Mouse (Mus musculus) hematopoietic stem cell, adult 5-6 weeks (primary cell): ENCODE results near the gene S100a7a. TPM values are rescaled to one million over a fixed set of nuclear protein-coding genes. Genes with fewer than 3 reads are reported as not detected.

Experiments
- ATAC-seq, 2 experiments: fragments of 125-278 bp in 1 of 2; replicated peaks in 1 of 2; 2 replicates each; pipeline ENCODE4 v1.8.0; 2016 to 2017; ENCODE audit warnings: inconsistent platforms in 2 of 2, mild to moderate bottlenecking in 2 of 2, moderate number of reproducible peaks in 2 of 2, low read depth in 1 of 2, moderate TSS enrichment in 1 of 2; ENCODE audit not compliant: low FRiP score in 2 of 2, poor library complexity in 2 of 2, severe bottlenecking in 2 of 2, insufficient read depth in 1 of 2, low TSS enrichment in 1 of 2
- total RNA-seq: library from RNA; stranded (forward); fragments of 172-1452, 232-1000 nt; gene quantifications from 2 replicates; pipeline ENCODE4 v1.2.3, GENCODE M21; 2017

S100a7a gene
- total RNA-seq, 1 experiment from 2014 or later: not detected

- ATAC-seq: 0 out of 4 replicates have a peak, but pooled peaks of 1 of the 2 experiments have one; percentile 35
These were observed 10.4 kb downstream of the S100a7a start for GRCm38 (mm10) chr3:90664219-90664618.

- peak; percentile 65 to 66; a peak in 3 of 4 replicates for ATAC-seq
These were observed 15.0 kb downstream of the S100a7a start, which contains the start of gene S100a8 for GRCm38 (mm10) chr3:90668846-90669245. Gene S100a8, plus strand, starts transcription at chr3:90668978.

- peak in 1 of 2 experiments; percentile 65; a peak in 1 of 4 replicates for ATAC-seq
These were observed 24.8 kb downstream of the S100a7a start for GRCm38 (mm10) chr3:90678656-90679055.

- no peak for ATAC-seq
These were observed 30.1 kb downstream of the S100a7a start for GRCm38 (mm10) chr3:90683929-90684328.

- ATAC-seq: peak in 1 of 2 experiments; percentile 63; a peak in 1 of 4 replicates
These were observed 33.0 kb downstream of the S100a7a start for GRCm38 (mm10) chr3:90686835-90687234.

GRCm38 (mm10) chr3:90693496-90693895, 39.7 kb downstream of the S100a7a start:
- ATAC-seq: peak in 1 of 2 experiments; percentile 34; a peak in 1 of 4 replicates

GRCm38 (mm10) chr3:90695613-90696012, 41.8 kb downstream of the S100a7a start, which contains the start of gene S100a9:
Gene S100a9, minus strand, starts transcription at chr3:90695721.
- peak; percentile 55 to 59; a peak in 3 of 4 replicates for ATAC-seq

- peak in 1 of 2 experiments; percentile 39; a peak in 1 of 4 replicates for ATAC-seq
These were observed 48.4 kb downstream of the S100a7a start for GRCm38 (mm10) chr3:90702244-90702643.

Other genes with a start within 250 kb of the S100a7a start
- gene Ints3, start 220.4 kb upstream of the S100a7a start, total RNA-seq: 20.9 and 22.6 TPM in 2 replicates
- 0.38 TPM in 1 of 2 replicates, not detected in the other for gene Npr1, start 188.2 kb upstream of the S100a7a start, total RNA-seq
- gene Ilf2, start 177.9 kb upstream of the S100a7a start, total RNA-seq: 203 and 236 TPM in 2 replicates
- 52.2 and 60.1 TPM in 2 replicates for gene Snapin, start 163.0 kb upstream of the S100a7a start, total RNA-seq
- gene Chtop, start 144.5 kb upstream of the S100a7a start, total RNA-seq: 109 and 142 TPM in 2 replicates
- gene S100a1, start 139.6 kb upstream of the S100a7a start, total RNA-seq: 79.8 and 83.0 TPM in 2 replicates
- 109 and 112 TPM in 2 replicates for gene S100a13, start 139.6 kb upstream of the S100a7a start, total RNA-seq
- gene S100a14, start 127.2 kb upstream of the S100a7a start, total RNA-seq: not detected in 2 replicates
- not detected in 2 replicates for gene S100a16, start 116.8 kb upstream of the S100a7a start, total RNA-seq
- 1.6 TPM in 1 of 2 replicates, not detected in the other for gene S100a3, start 93.4 kb upstream of the S100a7a start, total RNA-seq
- gene S100a2, start 63.8 kb upstream of the S100a7a start, total RNA-seq: not detected in 2 replicates
- not detected in 2 replicates for gene Gm42674, start 52.1 kb upstream of the S100a7a start, total RNA-seq
- gene S100a4, start 50.2 kb upstream of the S100a7a start, total RNA-seq: 29.5 and 78.7 TPM in 2 replicates
- gene S100a5, start 45.5 kb upstream of the S100a7a start, total RNA-seq: not detected in 2 replicates
- 37.1 and 121 TPM in 2 replicates for gene S100a6, start 41.1 kb upstream of the S100a7a start, total RNA-seq
- 2,013 and 6,407 TPM in 2 replicates for gene S100a8, start 15.0 kb downstream of the S100a7a start, total RNA-seq
- 1,063 and 5,883 TPM in 2 replicates for gene S100a9, start 41.7 kb downstream of the S100a7a start, total RNA-seq
- not detected in 2 replicates for gene Pglyrp4, start 72.9 kb downstream of the S100a7a start, total RNA-seq
- gene Gm5849, start 123.9 kb downstream of the S100a7a start, total RNA-seq: not detected in 2 replicates